Mouse (Mus musculus) lung, embryonic 14.5 days (tissue): Measurements from ENCODE around the gene Det1. TPM values are rescaled to one million over a fixed set of nuclear protein-coding genes. Genes with fewer than 3 reads are reported as not detected.
A peak's percentile ranks its signal among the peaks of the same experiment; 100 is the strongest.

Source experiments
- ATAC-seq: fragments of 200-750 bp; cut with Nextera tagmentation; 2 replicates; pipeline ENCODE4 v1.8.0; 2017; ENCODE audit warnings: mild to moderate bottlenecking, moderate TSS enrichment, moderate library complexity; ENCODE audit not compliant: insufficient read depth
- DNase-seq: peaks from one replicate; pipeline ENCODE4 v3.0.0-alpha.2; 2015
- H3K27ac ChIP-seq: fragments of 300-500 bp; sonication (generic); 2 replicates; pipeline ENCODE4 v1.5.1; 2014; ENCODE audit warnings: low read depth, mild to moderate bottlenecking, moderate library complexity
- H3K27me3 ChIP-seq: fragments of 300-500 bp; sonication (generic); 2 replicates; pipeline ENCODE4 v1.6.1; 2014; ENCODE audit warnings: low read length, control low read depth; ENCODE audit not compliant: insufficient read depth
- H3K36me3 ChIP-seq: fragments of 300-500 bp; sonication (generic); 2 replicates; pipeline ENCODE4 v1.6.1; 2014; ENCODE audit warnings: control low read depth; ENCODE audit not compliant: insufficient read depth
- H3K4me1 ChIP-seq: fragments of 300-500 bp; sonication (generic); 2 replicates; pipeline ENCODE4 v1.6.1; 2014; ENCODE audit warnings: antibody characterized with exemption, control low read depth; ENCODE audit not compliant: insufficient read depth
- H3K4me2 ChIP-seq: fragments of 300-500 bp; sonication (generic); 2 replicates; pipeline ENCODE4 v1.6.1; 2014; ENCODE audit warnings: mild to moderate bottlenecking
- H3K4me3 ChIP-seq: fragments of 300-500 bp; sonication (generic); 2 replicates; pipeline ENCODE4 v1.5.1; 2014; ENCODE audit warnings: low read depth, low read length
- H3K9ac ChIP-seq: fragments of 300-500 bp; sonication (generic); 2 replicates; pipeline ENCODE4 v1.6.1; 2014
- H3K9me3 ChIP-seq: fragments of 300-500 bp; sonication (generic); 2 replicates; pipeline ENCODE4 v1.6.1; 2016; ENCODE audit warnings: low read depth, low read length, control low read depth
- CTCF ChIP-seq: IDR thresholded peaks from 2 replicates; pipeline ENCODE4 v1.5.1; 2016; ENCODE audit warnings: antibody characterized with exemption, low read depth
- WGBS: fragments of 180-500 bp; shearing (Covaris S2); extraction: QIAGEN DNeasy Blood & Tissue Kit; methylation state at CpG from one replicate; pipeline ENCODE4 v1.1.7; 2014; 5-methylcytosine and 5-hydroxymethylcytosine counted together
- microRNA-seq: library from miRNA; unstranded; fragments of <30 nt; microRNA quantifications from one replicate; pipeline ENCODE4, GENCODE M21; 2016; ENCODE audit warnings: borderline number of aligned reads
- polyA plus RNA-seq: library from polyadenylated mRNA; unstranded; fragments of >200 nt; fragmentation: Nextera tagmentation; extraction: Ambion mirVana; gene quantifications from 2 replicates; pipeline ENCODE4 v1.2.1, GENCODE M21; 2014

Det1 gene
- polyA plus RNA-seq, 1 experiment from 2014 or later: 22.0 TPM

- H3K9ac ChIP-seq: peak within 1 kb of the TSS; percentile 68
- under 1% methylated on average over 44 of the region's 44 CpGs for WGBS
- TF ChIP-seq CTCF: no peak
- no peaks in the 10 kb centered on the region for H3K9me3 ChIP-seq
- DNase-seq: peak; percentile 94
- peak within 1 kb of the TSS; percentile 93 for H3K4me3 ChIP-seq
- ATAC-seq: peak; percentile 99
- H3K36me3 ChIP-seq: peaks cover 33% of the 10 kb centered on the region
- peak within 1 kb of the TSS; percentile 79 for H3K4me2 ChIP-seq
- H3K4me1 ChIP-seq: peaks cover 4% of the 10 kb centered on the region
- no peaks in the 10 kb centered on the region for H3K27me3 ChIP-seq
- H3K27ac ChIP-seq: 0 out of 2 replicates have a peak within 1 kb of the TSS, but pooled peaks have one; percentile 37
These were observed 64.2 kb downstream of the Det1 start, which contains the start of the genes Mrps11 and Mrpl46 for GRCm38 (mm10) chr7:78782639-78783581. Mrps11 (plus strand) TSS chr7:78783119. Mrpl46 (minus strand) TSS chr7:78783531.

GRCm38 (mm10) chr7:78778741-78779140, 68.3 kb downstream of the Det1 start:
- no peak overlapping the region for H3K4me2 ChIP-seq
- ATAC-seq (no peak), DNase-seq (no peak)
- peaks cover 4% of the 10 kb centered on the region for H3K4me1 ChIP-seq
- TF ChIP-seq CTCF: no peak
- peaks cover 58% of the 10 kb centered on the region for H3K36me3 ChIP-seq
- no peak overlapping the region for H3K9ac ChIP-seq
- H3K27me3 ChIP-seq: no peaks in the 10 kb centered on the region
- H3K9me3 ChIP-seq: no peaks in the 10 kb centered on the region
- H3K27ac ChIP-seq: no peak overlapping the region
- H3K4me3 ChIP-seq: no peak overlapping the region
- 84% methylated on average over 5 of the region's 5 CpGs for WGBS

Small RNAs within 50 kb of the gene (microRNA-seq; reads per million reads assigned to microRNA genes)
- gene Mir7-2: 4.0 reads per million, percentile 14 among the genes with 10 or more reads in this experiment

Other genes with a start within 250 kb of the Det1 start
- 0.36 and 1.1 TPM in 2 replicates for gene Ntrk3, start 109.3 kb downstream of the Det1 start, polyA plus RNA-seq
- 74.5 and 77.6 TPM in 2 replicates for gene Mrps11, start 64.1 kb downstream of the Det1 start, polyA plus RNA-seq
- 67.2 and 68.6 TPM in 2 replicates for gene Mrpl46, start 63.7 kb downstream of the Det1 start, polyA plus RNA-seq
- 36.7 and 44.2 TPM in 2 replicates for gene Aen, start 48.6 kb upstream of the Det1 start, polyA plus RNA-seq
- gene Isg20, start 66.2 kb upstream of the Det1 start, polyA plus RNA-seq: 2.8 and 4.0 TPM in 2 replicates
- 0.05 and 0.19 TPM in 2 replicates for gene Acan, start 206.2 kb upstream of the Det1 start, polyA plus RNA-seq